Mouse (Mus musculus): ENCODE results near the gene Kif1a.
A peak's percentile ranks its signal among the peaks of the same experiment; 100 is the strongest.
"Not testable (repeated sequence)": the region's sequence is repeated elsewhere in the genome, so short reads cannot be mapped to it uniquely, and the experiment has no call there.

The Kif1a gene

DNA sequence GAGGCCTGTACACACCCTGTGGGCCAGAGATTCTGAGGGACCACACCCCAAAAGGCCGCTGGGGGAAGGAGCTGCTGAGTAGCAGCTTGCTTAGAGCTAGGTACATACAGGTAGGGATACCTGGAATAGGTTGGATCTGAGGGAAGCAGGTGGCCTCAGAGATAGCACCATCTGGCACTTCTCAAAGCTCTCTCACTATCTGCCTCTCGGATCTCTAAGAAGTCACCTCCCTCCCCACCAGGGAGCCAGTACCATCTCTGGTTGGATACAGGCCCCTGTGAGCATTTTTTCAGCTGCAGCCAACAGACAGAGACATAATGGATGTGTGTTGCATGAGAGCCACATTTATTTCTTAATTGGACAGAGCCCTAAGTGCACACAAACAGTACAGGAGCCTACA is 86.6 kb downstream of the Kif1a start:
- DNase-seq: no peak

DNA sequence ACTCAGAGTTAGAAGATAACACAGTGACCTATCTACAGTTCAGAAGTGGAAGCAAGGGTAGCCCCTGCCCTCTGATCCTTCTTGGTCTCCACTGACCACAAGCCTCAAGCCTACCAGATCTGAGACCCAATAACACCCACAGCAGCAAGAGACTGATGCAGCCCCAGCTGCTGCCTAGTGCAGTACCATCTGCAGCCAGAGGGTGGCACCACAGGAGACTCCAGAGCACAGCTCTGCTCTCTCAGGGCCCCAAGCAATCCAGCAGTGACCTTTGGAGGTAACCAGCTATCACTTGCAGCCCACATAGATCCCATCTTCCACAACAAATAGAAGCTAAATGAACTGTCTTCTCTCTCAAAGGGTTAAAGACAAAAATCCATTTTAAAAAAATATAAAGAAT is 87.3 kb downstream of the Kif1a start:
- peak; percentile 74 for DNase-seq

DNA sequence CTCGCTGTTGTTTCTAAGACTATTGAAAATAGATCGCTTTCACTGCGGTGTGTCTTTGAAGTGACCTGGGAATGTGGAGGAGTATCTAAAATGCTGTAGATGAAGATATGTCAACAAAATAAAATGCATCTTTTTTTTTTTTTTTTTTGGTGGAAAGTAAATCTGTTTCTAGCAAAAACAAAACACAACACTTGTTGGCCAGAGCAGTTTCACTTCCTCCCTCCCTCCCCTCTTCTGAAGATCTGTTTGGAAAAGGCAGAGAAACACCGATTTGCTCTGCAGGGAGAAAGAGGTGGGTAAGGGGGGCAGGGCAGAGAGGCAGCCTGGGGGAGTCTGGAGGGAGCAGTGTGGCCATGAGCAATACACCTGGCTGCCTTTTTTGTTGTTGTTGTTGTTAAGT is 88.4 kb downstream of the Kif1a start:
- no peak for DNase-seq

DNA sequence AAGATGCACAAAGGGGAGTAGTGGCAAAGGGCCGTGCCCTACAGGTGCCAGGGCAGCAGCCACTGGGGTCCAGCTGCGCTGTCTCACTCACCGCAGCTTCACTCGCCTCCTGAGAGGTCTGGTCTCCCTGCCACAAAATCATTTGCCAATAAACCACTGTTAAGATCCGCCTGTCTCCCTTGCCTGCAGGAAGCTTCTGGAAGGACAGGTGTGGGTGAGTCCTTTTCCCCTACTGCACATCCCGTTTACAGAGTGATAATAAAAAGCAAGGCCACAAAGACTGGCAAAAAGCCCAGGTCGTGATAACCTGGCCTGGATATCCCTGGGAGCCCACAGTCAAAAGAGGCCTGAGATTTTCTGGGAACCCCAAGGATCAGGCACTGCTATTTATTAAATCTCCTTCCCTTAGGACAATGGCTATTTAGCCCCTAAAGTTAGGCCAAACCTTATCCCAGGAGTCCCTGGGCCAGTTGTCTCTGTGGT is 89.6 kb downstream of the Kif1a start:
- DNase-seq: peak; percentile 7

DNA sequence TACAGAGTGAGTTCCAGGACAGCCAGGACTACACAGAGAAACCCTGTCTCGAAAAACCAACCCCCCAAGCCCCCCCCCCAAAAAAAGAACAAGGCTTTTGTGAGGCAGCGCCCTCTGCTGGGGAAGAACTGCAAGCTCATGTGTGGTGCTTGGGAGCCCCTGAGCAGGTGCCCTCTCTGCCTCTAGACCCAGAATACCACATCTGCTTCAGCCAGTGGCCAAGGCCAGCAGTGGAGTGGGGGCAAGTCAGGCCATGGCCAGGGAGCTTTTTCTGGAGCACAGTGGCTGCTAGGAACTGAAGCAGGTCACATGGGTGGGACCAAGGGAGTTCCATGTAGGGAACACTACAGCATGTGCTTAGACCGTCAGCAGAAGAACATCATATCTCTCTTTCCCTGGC is 91.0 kb downstream of the Kif1a start:
- peak; percentile 12 for DNase-seq

DNA sequence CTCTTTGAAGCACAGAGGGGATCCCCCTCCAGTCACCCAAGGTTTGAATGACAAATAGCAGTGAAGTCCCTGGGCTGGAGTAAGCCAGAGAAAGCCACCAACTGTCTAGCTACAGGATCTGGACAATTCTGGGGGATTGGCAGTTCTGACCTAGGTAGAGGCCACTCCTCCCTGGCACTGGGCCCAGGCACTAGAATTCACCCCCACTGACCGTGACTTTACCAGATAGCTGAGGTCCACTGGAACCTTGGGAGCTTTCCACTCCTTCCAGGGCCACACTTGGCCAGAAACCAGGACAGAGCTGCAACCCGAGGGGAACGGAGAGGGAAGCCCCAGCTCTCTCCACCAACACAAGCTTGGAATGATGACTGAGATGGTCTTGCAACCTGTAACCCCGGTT is 92.6 kb downstream of the Kif1a start:
- peak; percentile 53 for DNase-seq

DNA sequence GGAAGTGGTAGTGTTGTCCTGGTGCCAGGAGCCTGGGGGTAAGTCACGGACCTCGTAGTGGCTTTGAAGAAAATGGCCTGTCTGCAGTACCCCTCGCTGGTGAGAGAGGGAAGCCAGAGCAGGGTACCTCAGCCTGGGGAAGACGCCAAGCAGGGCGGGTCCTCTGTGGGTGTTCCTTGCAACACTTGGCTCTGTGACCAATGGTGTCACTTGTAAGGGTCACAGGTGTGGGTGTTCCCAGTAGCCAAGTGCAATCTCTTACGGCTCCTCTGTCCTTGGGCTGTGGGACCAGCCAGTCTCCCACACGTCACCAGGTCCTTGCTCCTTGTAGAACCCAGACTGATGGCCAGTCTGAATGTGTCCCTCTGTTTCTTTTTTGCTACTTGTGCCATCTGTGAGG is 95.7 kb downstream of the Kif1a start, which contains the start of gene Aqp12:
TSS of gene Aqp12 (plus strand) at position 274 of the 400 bp plus-strand sequence.
- DNase-seq: no peak

DNA sequence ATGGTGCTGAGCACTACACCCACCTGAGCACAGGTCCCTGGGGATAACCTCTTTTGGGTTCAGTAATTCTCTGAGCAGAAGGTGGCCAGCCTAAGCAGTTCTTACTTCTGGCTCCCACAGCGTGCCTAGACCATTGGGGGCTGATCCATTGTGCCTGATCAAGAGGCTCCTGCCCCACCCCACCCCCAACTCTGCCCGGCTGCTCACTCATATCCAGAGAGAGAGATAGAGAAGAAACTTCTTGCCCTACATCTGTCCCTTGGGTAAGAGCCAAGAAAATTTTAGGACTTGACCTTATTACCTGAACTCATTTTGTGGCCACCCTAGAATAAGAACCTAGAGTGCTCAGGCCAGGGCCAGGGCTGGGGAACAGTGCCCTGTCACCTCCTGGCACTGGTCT is 108.9 kb downstream of the Kif1a start:
- DNase-seq: no peak

DNA sequence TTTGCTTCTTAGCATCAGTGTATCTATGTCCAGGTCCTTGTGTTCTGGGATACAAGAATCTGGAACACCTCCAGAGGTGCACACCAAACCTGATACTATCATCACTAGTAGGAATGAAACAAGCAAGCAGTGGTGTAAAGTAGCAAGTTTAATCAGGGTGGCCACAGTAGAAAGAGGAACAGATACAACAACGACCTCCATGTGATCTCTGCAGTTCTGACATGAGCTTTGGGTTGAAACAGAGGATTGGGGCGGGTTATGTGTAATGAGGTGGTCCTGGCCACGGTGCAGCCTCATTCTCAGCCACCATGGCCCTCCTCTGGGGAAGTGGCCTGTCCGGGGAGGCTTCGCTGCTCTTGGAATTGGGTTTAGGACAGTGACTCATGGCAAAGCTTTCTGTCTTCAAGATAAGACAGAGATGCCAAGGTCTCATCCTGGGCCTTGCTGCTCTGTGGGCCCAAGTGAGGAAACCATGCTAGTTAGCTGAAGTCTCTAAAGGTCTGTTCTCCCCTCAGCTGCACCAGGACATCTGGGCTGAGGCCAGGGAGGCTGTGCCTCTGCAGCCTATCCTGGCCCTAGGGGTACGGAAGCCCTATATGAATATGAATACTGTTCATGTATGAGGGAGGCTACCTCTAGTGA is 109.4 kb downstream of the Kif1a start:
- no peak for DNase-seq

DNA sequence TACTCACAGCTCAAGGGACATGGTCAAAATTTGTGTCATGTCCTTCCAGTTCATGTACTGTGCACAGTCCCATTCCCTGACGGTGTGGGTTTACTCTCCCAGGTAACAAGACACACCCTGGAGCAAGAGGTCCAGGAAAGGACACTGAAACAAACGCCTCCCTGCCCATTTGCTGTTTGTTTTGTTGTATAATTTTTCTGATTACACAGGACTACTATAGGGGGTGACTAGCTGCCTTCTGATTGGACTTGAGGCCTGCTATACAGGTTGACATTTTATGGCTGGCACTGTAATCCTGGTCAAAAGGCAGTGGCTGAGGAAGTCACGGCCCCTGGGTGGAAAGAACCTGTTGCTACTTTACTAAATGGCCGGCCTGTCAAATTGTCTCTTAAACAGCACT is 111.9 kb downstream of the Kif1a start:
- no peak for DNase-seq

DNA sequence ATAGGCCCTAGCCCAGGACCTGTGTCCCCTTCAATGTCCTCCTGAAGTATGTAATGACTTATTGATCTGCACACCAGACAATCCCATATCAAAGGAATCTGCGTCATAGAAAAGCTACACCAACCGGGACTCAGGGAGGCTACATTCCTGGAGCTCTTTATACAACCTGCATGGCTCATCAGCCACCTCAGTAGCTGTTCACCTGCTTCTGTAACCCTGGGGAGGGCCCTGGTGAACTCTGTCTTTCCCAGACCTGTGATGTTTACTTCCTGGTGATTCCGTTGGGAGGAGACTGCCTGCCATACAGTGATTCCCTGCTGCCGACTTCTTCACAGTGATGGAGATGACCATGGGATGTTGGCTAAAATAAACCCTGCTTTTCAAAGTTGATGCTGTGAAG is 112.9 kb downstream of the Kif1a start:
- DNase-seq: no peak

DNA sequence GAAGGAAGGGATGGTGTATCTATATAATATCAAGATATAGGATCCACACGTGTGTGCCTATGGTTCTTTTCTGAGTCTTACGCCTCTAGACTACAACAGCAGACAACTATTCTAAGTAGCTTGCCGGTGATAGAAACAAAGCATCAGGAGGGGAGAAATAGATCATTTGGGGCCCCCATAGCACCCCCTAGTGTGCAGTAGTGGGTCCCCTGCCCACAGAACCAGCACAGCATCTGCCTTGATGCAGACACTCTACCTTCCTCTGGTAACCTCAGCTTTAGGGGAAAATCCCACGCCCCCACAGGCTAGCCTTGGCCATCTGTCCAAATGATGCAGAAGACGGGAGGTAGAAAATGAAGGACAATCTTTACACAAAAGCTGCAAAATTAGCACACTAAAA is 116.8 kb downstream of the Kif1a start:
- no peak for DNase-seq

DNA sequence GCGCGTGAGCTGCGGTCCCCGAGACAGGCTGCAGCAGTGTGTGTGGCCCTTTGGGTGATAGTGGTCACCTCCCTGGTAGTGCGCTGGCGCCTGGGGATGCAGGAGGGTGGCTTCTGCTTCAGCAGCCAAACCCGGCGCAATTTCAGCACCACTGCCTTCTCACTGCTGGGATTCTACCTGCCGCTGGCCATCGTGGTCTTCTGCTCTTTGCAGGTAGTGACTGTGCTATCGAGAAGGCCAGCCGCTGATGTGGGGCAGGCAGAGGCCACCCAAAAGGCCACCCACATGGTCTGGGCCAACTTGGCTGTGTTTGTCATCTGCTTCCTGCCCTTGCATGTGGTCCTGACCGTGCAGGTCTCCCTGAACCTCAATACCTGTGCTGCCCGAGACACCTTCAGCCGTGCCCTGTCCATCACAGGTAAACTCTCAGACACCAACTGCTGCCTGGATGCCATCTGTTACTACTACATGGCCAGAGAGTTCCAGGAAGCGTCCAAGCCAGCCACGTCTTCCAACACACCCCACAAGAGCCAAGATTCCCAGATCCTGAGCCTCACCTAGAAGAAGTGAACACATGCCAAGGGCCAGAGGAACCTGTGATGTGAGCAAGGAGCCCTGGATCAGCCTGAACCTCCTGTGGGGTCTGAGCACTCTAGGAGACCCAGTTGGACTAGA is 118.7 kb downstream of the Kif1a start:
- DNase-seq: no peak

DNA sequence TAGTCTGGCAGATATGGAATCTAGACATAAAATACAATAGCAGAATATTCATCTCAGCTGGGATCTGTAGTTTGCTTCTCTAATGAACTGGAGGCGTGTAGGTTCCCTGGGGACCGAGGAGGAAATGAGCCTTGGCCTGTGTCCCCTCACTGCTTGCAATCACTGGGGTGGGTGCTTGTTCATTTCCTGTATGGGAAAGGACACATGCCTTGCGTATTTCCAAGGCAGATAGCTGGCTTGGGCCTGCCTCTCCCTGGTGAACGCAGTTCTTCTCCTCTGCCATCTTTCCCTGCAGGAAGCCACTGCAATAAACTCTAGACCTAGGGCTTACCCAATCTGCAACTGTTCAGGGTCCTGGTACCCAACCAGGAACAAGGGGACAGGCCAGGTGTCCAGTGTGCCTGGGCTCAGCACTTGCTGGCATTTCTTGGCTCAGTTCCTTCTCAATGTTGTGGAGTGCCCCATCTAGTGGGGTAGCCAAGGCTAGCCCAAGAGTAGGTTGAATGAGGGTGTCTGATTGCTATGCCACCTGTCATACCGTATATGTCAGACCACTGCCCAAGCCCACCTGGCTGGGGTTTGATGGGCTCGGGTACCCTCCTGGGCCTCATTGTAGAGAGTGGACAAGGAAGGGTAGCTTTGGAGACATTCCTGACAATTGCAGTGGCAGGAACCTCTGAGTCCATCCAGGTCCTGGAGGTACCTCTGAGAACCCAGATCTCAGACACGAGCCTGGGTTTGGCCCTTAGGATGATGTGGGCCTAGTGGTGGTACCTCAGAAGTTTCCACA is 120.5 kb downstream of the Kif1a start:
- DNase-seq: peak; percentile 80

DNA sequence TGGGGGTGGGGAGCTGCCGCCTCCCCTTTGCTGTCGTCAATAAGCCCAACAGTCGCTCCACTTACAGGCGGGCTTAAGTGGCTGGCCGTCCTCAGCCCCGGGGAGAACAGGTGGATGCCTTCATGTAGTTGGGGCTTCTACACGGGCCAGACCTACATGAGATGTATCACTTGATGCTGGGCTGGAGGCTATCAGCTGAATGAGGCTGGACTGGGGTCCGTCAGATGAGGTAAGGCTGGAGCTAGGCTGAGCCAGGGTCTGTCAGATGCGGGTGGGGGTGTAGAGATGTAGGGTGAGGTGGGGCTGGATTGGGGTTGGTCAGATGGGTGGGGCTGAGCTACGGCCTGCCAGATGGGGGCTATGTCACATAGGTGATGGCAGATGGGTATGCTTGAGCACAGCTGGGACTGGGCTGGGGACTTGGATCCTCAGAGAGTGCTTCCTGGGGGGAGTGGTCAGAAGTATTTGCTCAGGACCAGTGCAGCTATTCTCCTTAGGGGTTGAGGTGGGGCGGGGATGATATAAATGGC is 122.6 kb downstream of the Kif1a start:
- DNase-seq: no peak

DNA sequence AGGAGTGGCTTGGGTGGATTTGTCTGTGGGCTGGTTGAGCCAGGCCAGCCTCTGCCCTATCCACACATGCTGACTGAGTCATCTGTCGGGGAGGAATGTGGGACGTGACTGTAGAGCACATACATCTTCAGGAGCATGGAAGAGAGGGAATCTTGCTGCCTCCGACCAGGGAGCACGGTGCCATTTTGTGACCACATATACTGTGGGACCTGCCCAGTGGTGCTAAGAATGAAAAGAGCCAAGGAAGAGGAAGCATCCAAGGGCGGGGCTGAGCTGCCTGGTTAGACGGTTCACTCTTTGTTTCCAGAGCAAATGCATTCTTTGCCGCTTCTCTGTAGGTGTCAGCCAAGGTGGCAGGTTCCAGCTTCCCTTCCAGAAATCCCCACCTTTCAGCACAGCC is 123.1 kb downstream of the Kif1a start:
- DNase-seq: no peak

DNA sequence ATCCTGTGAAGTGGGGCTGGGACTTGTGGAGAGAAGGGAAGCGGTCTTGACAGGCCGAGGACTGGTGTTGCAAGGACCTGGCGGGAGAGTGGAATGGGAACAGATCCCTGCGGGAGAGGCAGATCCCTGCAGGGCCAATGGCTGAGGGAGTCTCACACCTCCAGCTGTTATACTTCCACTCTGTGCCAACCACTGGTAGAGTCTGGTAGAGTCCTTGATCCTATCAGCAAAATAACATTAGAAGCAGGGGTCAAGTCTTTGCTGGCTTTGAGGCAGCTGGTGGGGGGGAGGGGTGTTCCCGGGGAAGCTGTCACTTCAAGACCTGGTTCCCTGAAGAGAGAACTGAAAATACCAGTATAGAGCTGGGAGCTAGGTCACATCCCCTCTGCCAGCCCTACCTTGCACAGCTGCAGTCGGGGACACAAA is 125.6 kb downstream of the Kif1a start:
- DNase-seq: no peak

DNA sequence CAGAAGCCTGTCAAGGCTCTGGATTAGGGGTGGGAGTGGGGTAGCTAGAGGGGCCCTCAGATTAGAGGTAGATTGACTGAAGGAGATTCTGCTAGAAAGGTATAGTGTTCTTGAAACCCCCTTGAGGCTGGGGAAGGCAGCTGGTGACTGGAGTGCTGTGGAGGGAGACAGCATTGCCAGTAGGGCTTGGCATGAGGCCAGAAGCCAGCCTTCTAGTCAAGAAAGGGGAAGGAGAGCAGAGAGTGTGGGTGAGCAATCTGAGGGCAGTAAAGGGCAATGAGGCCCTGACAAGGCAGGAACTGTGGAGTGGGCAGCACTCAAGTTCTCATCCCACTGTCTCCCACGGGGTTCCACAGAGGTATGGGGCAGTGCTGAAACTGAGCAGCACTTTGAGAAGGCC is 128.9 kb downstream of the Kif1a start:
- peak; percentile 49 for DNase-seq

DNA sequence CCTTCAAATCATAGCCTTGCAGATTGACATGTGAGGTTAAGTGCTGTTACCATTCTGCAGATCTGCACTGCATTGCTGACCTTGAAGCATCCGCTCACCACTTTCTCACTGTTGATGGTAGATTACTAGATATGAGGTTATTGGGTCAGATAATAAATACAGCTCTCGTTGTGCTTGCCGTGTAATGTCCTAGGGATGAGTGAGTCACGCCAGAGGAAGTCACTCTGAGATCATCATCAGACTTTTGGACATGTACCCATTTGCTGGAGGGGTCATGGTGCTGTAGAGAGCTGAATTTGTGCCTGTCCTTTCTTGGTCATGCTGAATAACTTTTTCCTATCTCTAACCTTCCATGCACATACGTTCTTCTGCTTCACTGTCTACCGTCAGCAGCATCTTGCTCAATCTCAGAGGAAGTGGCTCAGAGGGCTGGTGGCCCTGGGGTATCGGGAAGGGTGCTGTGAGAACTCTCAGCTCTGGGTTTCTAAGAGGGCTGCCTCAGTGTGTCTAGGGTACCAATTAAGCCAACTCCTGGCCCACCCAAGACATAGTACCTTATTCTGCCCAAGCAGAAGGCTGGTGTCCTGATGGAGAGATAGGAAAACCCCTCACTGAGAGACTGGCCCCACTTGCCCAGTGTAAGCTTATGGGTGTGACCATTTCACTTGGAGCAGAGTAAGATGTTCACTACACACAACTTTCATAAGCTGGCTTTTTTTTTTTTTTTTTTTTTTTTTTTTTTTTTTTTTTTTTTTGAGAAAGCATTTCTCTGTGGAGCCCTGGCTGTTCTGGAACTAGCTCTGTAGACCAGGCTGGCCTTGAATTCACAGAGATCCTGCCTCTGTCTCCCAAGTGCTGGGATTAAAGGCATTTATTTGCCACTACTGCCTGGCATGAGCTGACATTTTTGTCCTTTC is 129.6 kb downstream of the Kif1a start:
- DNase-seq: no peak

DNA sequence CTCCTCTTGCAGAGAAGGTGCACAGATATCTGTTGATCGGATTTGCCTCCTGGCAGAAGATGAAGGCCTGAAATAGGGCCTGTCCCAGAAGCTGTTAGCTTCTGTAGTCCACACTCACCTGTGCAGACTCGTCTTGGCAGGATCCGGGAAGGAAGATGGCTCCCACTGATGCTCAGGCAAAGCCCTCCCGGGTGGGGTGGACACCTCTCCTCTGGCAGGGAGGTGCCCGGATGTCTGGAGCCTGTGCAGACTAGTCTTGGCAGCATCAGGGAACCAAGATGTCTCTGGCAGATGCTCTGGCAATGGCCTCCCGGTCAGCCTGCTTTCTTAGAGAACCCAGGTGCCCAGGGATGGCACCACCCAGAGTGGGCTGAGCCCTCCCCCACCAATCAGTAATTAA is 131.0 kb downstream of the Kif1a start:
- not testable (repeated sequence) for DNase-seq
